Mouse (Mus musculus): ENCODE results near the gene Cyp2d40. TPM values are rescaled to one million over a fixed set of nuclear protein-coding genes. Genes with fewer than 3 reads are reported as not detected.

The Cyp2d40 gene
- not detected for polyA plus RNA-seq (2017; shearing (Covaris generic))

DNA sequence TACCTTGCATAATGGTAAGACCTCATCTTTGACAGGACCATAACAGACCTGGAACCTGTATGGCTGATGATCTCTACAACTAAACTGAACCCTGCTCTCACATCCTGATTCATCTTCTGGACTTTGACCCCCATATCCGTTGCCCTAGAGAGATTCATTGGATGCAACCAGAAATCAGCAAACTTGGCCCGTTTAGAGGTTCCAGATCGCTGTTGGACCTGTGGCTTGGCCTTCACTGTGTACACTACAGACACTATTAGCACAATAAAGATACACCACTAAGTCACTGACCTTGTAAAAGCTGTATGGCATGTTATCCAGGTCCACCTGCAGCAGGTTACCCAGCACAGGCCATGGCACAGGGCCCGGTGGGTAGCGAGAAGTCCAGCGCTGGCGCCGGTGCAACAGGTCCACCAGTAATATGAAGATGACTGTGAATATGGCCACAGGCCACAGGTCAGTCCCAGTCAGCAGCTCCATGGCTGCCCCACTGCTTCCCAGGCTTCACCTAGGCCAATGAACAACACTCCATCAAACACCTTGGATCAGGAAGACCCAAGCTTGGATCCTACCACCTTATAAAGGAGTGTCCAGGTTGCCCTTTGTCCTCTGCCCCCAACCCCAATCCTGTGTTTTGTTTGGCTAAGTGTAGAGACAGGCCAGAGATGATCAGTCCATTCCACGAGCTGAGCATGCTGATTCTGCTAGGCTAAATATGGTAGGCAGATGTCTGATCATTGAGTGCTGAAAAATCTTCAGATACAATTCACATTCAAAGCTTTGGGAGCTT, at the start of gene Cyp2d40:
Gene Cyp2d40, minus strand, starts transcription at position 553 of the 790 bp plus-strand sequence.

DNA sequence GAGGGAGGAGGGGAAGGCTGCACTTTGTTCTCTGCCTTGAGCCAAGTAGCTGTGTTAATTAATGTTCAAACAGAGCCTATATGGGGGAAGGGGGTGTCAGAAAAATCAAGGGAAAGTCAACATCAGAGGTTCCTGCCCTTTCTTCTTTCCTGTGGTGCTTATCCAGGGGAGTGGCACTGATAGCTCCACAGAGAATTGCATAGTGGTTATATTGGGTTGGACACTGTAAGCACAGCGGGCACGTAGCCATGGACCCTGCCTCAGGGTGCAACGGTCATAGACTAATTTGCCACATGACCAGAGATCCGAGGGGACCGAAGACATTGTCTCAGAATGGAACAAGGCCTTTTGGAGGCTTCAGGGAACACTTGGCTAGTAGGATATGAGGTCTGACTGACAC, 30.3 kb upstream of the Cyp2d40 start, which contains the start of gene Cyp2d26:
Gene Cyp2d26, minus strand, starts transcription at position 18 of the 400 bp plus-strand sequence.

Other genes starting within 250 kb of the Cyp2d40 start
- gene Cyp2d12, start 209.1 kb downstream of the Cyp2d40 start, polyA plus RNA-seq (2017; shearing (Covaris generic)), result not detected
- not detected for gene Cyp2d34, start 143.2 kb downstream of the Cyp2d40 start, polyA plus RNA-seq (2017; shearing (Covaris generic))
- gene Cyp2d26, start 30.1 kb upstream of the Cyp2d40 start, polyA plus RNA-seq (2017; shearing (Covaris generic)), result not detected
- gene Tcf20, start 223.7 kb upstream of the Cyp2d40 start, polyA plus RNA-seq (2017; shearing (Covaris generic)), result 6.0 TPM

Measured in activated CD4-positive, CD25-positive, alpha-beta regulatory T cell, adult 9 weeks (primary cell).